Mouse (Mus musculus) stomach, postnatal 0 days (tissue): ENCODE results near the gene Eid1.

Source experiments
- CTCF ChIP-seq: IDR thresholded peaks from 2 replicates; pipeline ENCODE4 v1.5.1; 2016; ENCODE audit warnings: antibody characterized with exemption, low read depth, mild to moderate bottlenecking, moderate library complexity
- EP300 ChIP-seq: optimal IDR thresholded peaks from 2 replicates; pipeline ENCODE3; 2016; ENCODE audit warnings: antibody characterized with exemption

DNA sequence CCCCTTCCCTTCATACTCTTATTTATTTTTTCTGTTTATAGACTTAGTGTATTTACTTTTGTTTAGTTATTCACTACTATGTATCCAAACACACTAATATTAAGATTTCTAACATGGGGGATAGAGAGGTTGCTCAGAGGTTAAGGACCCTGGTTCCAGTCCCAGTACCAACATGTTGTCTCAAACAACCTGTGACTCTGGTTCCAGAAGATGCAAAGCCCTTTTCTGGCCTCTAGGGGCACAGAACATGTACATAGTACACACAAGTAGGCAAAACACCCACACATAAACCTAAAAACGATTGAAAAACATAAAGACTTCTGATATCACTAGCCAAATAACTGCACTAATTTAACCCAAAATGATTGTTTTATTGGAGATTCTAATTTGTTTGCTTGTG lies 2.0 kb upstream of the Eid1 start:
- TF ChIP-seq CTCF (peak; percentile 53), EP300 (no peak)
